Mouse (Mus musculus) stomach, adult 2 months (tissue): ENCODE data around the gene Rhox2f. TPM values are rescaled to one million over a fixed set of nuclear protein-coding genes. Genes with fewer than 3 reads are reported as not detected.

Source experiments
- polyA plus RNA-seq: library from polyadenylated mRNA; depleted of rRNA; stranded (reverse); fragments of >200 nt; gene quantifications from 2 replicates; pipeline ENCODE4 v1.2.3, GENCODE M21; 2012; rRNA removed

Gene Rhox2f
- not detected in 2 replicates for polyA plus RNA-seq

GRCm38 (mm10) chrX:37571105-37571504 is at the start of gene Rhox2f:
TSS of gene Rhox2f (plus strand) at chrX:37571405.

DNA sequence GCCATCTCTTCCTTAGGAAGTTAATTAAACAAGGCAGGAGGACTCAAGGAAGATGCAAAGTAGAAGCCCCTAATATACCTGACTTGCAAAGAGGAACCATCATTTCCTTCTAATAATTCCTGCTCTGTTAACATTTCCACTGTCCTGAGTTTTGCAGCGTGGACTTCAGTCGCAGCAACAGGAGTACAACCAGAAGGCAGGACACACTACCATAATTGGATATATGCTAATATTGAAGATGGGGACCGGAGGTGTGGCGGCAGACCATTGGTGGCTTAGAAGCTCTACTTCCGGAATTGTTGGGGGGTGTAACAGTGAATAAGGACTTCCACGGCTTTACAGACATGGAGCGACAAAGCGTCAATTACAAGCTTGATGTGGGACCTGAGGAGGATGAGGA is 41.1 kb upstream of the Rhox2f start, which contains the start of gene Rhox2e:
Rhox2e (plus strand) TSS at position 301 of the 400 bp plus-strand sequence.

DNA sequence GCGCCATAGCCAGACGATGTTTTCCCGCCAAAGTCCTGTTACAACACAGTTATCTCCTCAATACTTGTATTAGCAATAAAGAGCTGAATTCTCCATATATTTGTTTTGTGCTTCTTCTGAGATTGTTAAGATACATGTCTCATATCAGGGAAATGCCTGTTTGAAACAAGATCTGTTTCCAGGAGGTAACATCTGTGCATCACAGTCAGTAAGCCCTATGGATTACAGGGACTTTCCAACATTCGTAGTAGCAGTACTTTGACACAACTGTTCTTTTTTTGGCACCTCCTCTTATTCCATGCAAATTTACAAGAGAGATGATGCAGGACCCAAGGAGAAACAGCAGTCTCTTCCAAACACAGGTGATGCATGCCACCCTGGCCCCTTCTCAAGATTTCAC is 29.5 kb upstream of the Rhox2f start, which contains the start of gene Rhox3e:
Rhox3e (plus strand) TSS at position 301 of the 400 bp plus-strand sequence.

DNA sequence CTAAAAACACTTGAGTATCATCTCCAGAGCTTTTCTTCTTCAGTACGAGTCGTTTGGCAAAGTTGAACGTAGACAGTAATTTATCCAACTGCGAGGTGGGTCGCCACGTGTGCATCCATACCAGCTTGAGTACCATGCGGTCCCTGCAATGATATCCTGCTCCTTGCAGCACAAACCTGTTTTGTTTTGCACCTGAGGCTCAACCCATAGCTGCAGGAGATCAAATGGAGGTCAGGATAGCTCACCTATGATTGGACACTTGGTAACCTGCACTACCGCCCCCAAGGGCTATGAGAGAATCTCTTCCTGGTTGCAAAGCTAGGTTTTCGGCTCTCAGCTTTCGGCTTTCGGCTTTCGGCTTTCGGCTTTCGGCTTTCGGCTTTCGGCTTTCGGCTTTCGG is 14.1 kb upstream of the Rhox2f start, which contains the start of gene Rhox4e:
Rhox4e (plus strand) TSS at position 301 of the 400 bp plus-strand sequence.

GRCm38 (mm10) chrX:37580692-37581091 is 9.5 kb downstream of the Rhox2f start, which contains the start of gene Rhox3f:
TSS of gene Rhox3f (plus strand) at chrX:37580992.

DNA sequence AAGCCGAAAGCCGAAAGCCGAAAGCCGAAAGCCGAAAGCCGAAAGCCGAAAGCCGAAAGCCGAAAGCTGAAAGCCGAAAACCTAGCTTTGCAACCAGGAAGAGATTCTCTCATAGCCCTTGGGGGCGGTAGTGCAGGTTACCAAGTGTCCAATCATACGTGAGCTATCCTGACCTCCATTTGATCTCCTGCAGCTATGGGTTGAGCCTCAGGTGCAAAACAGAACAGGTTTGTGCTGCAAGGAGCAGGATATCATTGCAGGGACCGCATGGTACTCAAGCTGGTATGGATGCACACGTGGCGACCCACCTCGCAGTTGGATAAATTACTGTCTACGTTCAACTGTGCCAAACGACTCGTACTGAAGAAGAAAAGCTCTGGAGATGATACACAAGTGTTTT is 36.4 kb downstream of the Rhox2f start, which contains the start of gene Rhox4f:
Rhox4f (minus strand) TSS at position 101 of the 400 bp plus-strand sequence.

Other genes starting within 250 kb of the Rhox2f start
- not detected in 2 replicates for gene Rhox3a2, start 191.4 kb upstream of the Rhox2f start, polyA plus RNA-seq
- not detected in 2 replicates for gene Rhox4a2, start 180.6 kb upstream of the Rhox2f start, polyA plus RNA-seq
- gene Rhox2b, start 159.3 kb upstream of the Rhox2f start, polyA plus RNA-seq: not detected in 2 replicates
- gene Rhox4b, start 138.9 kb upstream of the Rhox2f start, polyA plus RNA-seq: not detected in 2 replicates
- gene Rhox2c, start 117.7 kb upstream of the Rhox2f start, polyA plus RNA-seq: not detected in 2 replicates
- gene Rhox3c, start 112.8 kb upstream of the Rhox2f start, polyA plus RNA-seq: not detected in 2 replicates
- not detected in 2 replicates for gene Rhox4c, start 91.1 kb upstream of the Rhox2f start, polyA plus RNA-seq
- not detected in 2 replicates for gene Rhox2d, start 78.0 kb upstream of the Rhox2f start, polyA plus RNA-seq
- gene Rhox4d, start 57.0 kb upstream of the Rhox2f start, polyA plus RNA-seq: not detected in 2 replicates
- gene Rhox2e, start 41.0 kb upstream of the Rhox2f start, polyA plus RNA-seq: not detected in 2 replicates
- not detected in 2 replicates for gene Rhox3e, start 29.4 kb upstream of the Rhox2f start, polyA plus RNA-seq
- gene Rhox4e, start 14.0 kb upstream of the Rhox2f start, polyA plus RNA-seq: not detected in 2 replicates
- not detected in 2 replicates for gene Rhox3f, start 9.6 kb downstream of the Rhox2f start, polyA plus RNA-seq
- not detected in 2 replicates for gene Rhox4f, start 36.3 kb downstream of the Rhox2f start, polyA plus RNA-seq
- gene Rhox3g, start 57.2 kb downstream of the Rhox2f start, polyA plus RNA-seq: not detected in 2 replicates
- not detected in 2 replicates for gene Rhox2g, start 72.1 kb downstream of the Rhox2f start, polyA plus RNA-seq
- not detected in 2 replicates for gene Rhox4g, start 79.9 kb downstream of the Rhox2f start, polyA plus RNA-seq
- gene Rhox3h, start 97.4 kb downstream of the Rhox2f start, polyA plus RNA-seq: not detected in 2 replicates
- not detected in 2 replicates for gene Rhox2h, start 101.9 kb downstream of the Rhox2f start, polyA plus RNA-seq
- gene Rhox5, start 233.4 kb downstream of the Rhox2f start, polyA plus RNA-seq: not detected in 2 replicates